Mouse (Mus musculus): ENCODE measurements around the gene Ly6g6e.

- TF ChIP-seq POLR2A (IDR thresholded peaks at IDR 0.05; ENCODE audit: borderline replicate concordance, control insufficient read depth, low read depth, low read length) (no peak), CTCF (IDR thresholded peaks at IDR 0.05; ENCODE audit: control insufficient read depth, insufficient read depth, low read length) (no peak)
Measured at GRCm38 (mm10) chr17:35070556-35071229, 6.0 kb upstream of the Ly6g6e start.

Data from bone marrow, adult 2 months (tissue).